Mouse (Mus musculus): ENCODE measurements around the gene Hspbap1. TPM values are rescaled to one million over a fixed set of nuclear protein-coding genes. Genes with fewer than 3 reads are reported as not detected.
A peak's percentile ranks its signal among the peaks of the same experiment; 100 is the strongest.

Hspbap1 gene
- total RNA-seq (2014; rRNA removed) (7.2 and 8.2 TPM in 2 replicates), polyA plus RNA-seq (2015; fragmentation: Nextera tagmentation; extraction: Ambion mirVana) (5.1 and 6.8 TPM in 2 replicates)

GRCm38 (mm10) chr16:35769878-35770657, at the start of gene Hspbap1:
TSS of gene Hspbap1 (plus strand) at chr16:35770375.
- H3K4me3 ChIP-seq (ENCODE audit: low read depth, low read length): peak within 1 kb of the TSS; percentile 60
- ATAC-seq (peak; percentile 91), DNase-seq (peak; percentile 94)
- WGBS: under 1% methylated on average over 51 of the region's 51 CpGs
- no peak for TF ChIP-seq CTCF (IDR thresholded peaks at IDR 0.05; ENCODE audit: low read depth)
- no peaks in the 10 kb centered on the region for H3K36me3 ChIP-seq (ENCODE audit: insufficient read depth)
- peak within 1 kb of the TSS; percentile 90 for H3K9ac ChIP-seq
- H3K27ac ChIP-seq (ENCODE audit: low read depth, low read length): peak within 1 kb of the TSS; percentile 78
- peaks cover 19% of the 10 kb centered on the region for H3K4me1 ChIP-seq (ENCODE audit: insufficient read depth)
- no peaks in the 10 kb centered on the region for H3K9me3 ChIP-seq (ENCODE audit: low read length)
- H3K27me3 ChIP-seq (ENCODE audit: insufficient read depth, low read length): no peaks in the 10 kb centered on the region
- H3K4me2 ChIP-seq (ENCODE audit: low read depth): peak within 1 kb of the TSS; percentile 62

DNA sequence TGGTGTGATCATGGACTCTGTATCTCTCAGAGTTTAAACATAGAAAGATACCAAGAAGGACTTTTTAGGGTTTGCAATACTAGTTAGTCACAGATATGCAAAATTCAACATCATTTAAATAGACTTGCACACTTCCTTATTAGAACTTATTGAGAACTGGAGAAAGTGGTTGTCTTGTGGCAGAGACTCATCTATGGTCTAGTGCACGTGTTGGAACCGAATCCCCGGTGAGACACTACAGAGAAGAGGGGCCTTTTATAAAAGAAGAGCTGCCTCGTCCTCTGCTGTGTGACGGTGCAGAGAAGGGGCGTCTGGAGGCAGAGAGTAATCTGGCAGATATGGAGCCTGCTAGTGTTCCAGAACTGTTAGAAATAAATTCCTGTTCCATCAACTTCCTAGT, 45.6 kb upstream of the Hspbap1 start:
- DNase-seq: no peak
- TF ChIP-seq CTCF (IDR thresholded peaks at IDR 0.05; ENCODE audit: low read depth): no peak
- ATAC-seq: no peak
- H3K27me3 ChIP-seq (ENCODE audit: insufficient read depth, low read length): no peaks in the 10 kb centered on the region
- no peak overlapping the region for H3K27ac ChIP-seq (ENCODE audit: low read depth, low read length)
- WGBS: 82% methylated on average over 6 of the region's 6 CpGs
- H3K4me1 ChIP-seq (ENCODE audit: insufficient read depth): no peaks in the 10 kb centered on the region
- no peak overlapping the region for H3K9ac ChIP-seq
- H3K36me3 ChIP-seq (ENCODE audit: insufficient read depth): peaks cover 13% of the 10 kb centered on the region
- no peaks in the 10 kb centered on the region for H3K9me3 ChIP-seq (ENCODE audit: low read length)
- H3K4me2 ChIP-seq (ENCODE audit: low read depth): no peak overlapping the region
- H3K4me3 ChIP-seq (ENCODE audit: low read depth, low read length): no peak overlapping the region

GRCm38 (mm10) chr16:35726601-35727000, 43.6 kb upstream of the Hspbap1 start:
- Histone ChIP-seq H3K27ac (ENCODE audit: low read depth, low read length) (no peak overlapping the region), H3K9ac (no peak overlapping the region), H3K36me3 (ENCODE audit: insufficient read depth) (peaks cover 12% of the 10 kb centered on the region), H3K27me3 (ENCODE audit: insufficient read depth, low read length) (no peaks in the 10 kb centered on the region), H3K4me2 (ENCODE audit: low read depth) (no peak overlapping the region), H3K4me3 (ENCODE audit: low read depth, low read length) (no peak overlapping the region), H3K4me1 (ENCODE audit: insufficient read depth) (no peaks in the 10 kb centered on the region), H3K9me3 (ENCODE audit: low read length) (no peaks in the 10 kb centered on the region)
- no peak for DNase-seq
- WGBS: 83% methylated on average over 2 of the region's 2 CpGs
- ATAC-seq: no peak
- no peak for TF ChIP-seq CTCF (IDR thresholded peaks at IDR 0.05; ENCODE audit: low read depth)

- Histone ChIP-seq H3K9me3 (ENCODE audit: low read length) (no peaks in the 10 kb centered on the region), H3K9ac (no peak overlapping the region), H3K4me2 (ENCODE audit: low read depth) (no peak overlapping the region), H3K27ac (ENCODE audit: low read depth, low read length) (no peak overlapping the region), H3K36me3 (ENCODE audit: insufficient read depth) (peaks cover 18% of the 10 kb centered on the region; the same call in 1 of the 2 replicates), H3K4me3 (ENCODE audit: low read depth, low read length) (no peak overlapping the region), H3K27me3 (ENCODE audit: insufficient read depth, low read length) (no peaks in the 10 kb centered on the region), H3K4me1 (ENCODE audit: insufficient read depth) (no peaks in the 10 kb centered on the region)
- no peak for TF ChIP-seq CTCF (IDR thresholded peaks at IDR 0.05; ENCODE audit: low read depth)
- ATAC-seq (peak; percentile 95), DNase-seq (peak; percentile 54)
- 20% methylated on average over 8 of the region's 8 CpGs for WGBS
These were observed 40.9 kb upstream of the Hspbap1 start for GRCm38 (mm10) chr16:35729151-35729738.

- peaks cover 12% of the 10 kb centered on the region; the same call in 1 of the 2 replicates for H3K36me3 ChIP-seq (ENCODE audit: insufficient read depth)
- no peak for TF ChIP-seq CTCF (IDR thresholded peaks at IDR 0.05; ENCODE audit: low read depth)
- H3K27ac ChIP-seq (ENCODE audit: low read depth, low read length): no peak overlapping the region
- no peak overlapping the region for H3K4me3 ChIP-seq (ENCODE audit: low read depth, low read length)
- H3K9ac ChIP-seq: no peak overlapping the region
- no peak overlapping the region for H3K4me2 ChIP-seq (ENCODE audit: low read depth)
- ATAC-seq (no peak), DNase-seq (no peak)
- H3K9me3 ChIP-seq (ENCODE audit: low read length): no peaks in the 10 kb centered on the region
- no peaks in the 10 kb centered on the region for H3K4me1 ChIP-seq (ENCODE audit: insufficient read depth)
- WGBS: 49% methylated on average over 7 of the region's 7 CpGs
- no peaks in the 10 kb centered on the region for H3K27me3 ChIP-seq (ENCODE audit: insufficient read depth, low read length)
These were observed 38.1 kb upstream of the Hspbap1 start for GRCm38 (mm10) chr16:35732096-35732495.

DNA sequence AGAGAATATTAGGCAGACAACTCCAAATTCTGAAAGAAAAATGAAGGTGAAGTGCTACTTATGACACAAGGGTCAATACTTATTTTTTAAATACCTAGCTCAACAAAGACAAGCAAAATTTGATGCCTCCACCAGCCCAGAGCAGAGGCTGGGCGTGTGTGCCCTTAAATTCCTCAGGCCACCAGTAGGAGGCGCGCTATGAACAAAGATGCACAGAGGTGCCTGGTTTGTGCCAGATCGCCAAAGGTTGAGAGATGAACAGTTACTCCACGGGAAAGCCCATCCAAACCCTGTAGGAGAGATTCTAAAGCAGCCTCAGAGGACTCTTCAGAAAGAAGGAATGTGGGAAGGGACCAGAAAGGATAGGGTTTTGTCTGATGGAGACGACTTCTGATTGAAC, 36.1 kb upstream of the Hspbap1 start:
- DNase-seq: peak; percentile 50
- Histone ChIP-seq H3K9me3 (ENCODE audit: low read length) (no peaks in the 10 kb centered on the region), H3K4me2 (ENCODE audit: low read depth) (no peak overlapping the region), H3K4me3 (ENCODE audit: low read depth, low read length) (no peak overlapping the region), H3K4me1 (ENCODE audit: insufficient read depth) (no peaks in the 10 kb centered on the region), H3K27me3 (ENCODE audit: insufficient read depth, low read length) (no peaks in the 10 kb centered on the region), H3K27ac (ENCODE audit: low read depth, low read length) (no peak overlapping the region), H3K36me3 (ENCODE audit: insufficient read depth) (peaks cover 12% of the 10 kb centered on the region; the same call in 1 of the 2 replicates), H3K9ac (no peak overlapping the region)
- TF ChIP-seq CTCF (IDR thresholded peaks at IDR 0.05; ENCODE audit: low read depth): peak; percentile 74
- ATAC-seq: no peak
- 15% methylated on average over 6 of the region's 6 CpGs for WGBS

All from forebrain, postnatal 0 days (tissue).